Mouse (Mus musculus): Measurements from ENCODE around the gene Olfr577. TPM values are rescaled to one million over a fixed set of nuclear protein-coding genes. Genes with fewer than 3 reads are reported as not detected.

Gene Olfr577
- total RNA-seq (2021): not detected
- long read RNA-seq, experiment 1: 0 reads
- long read RNA-seq, experiment 2: 0 reads

DNA sequence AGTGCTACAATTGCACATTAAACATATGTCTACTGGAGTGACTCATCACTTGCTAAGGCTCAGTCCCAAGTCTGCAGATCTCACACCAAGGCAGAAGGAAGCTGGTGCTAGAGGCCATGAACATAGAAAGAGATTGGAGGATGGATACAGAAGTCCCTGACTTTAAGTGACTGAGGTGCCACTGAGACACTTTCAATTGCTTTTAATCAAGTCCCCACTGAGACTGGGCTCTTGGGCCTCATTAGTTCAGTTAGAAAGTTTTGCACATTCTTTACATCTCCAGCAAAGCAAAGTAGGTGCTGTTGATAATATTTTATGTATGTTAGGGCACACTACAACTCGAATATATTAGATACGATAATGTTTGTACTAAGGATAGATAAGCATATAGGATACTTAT is at the start of gene Olfr577:
Gene Olfr577, minus strand, starts transcription at position 101 of the 400 bp plus-strand sequence.
- DNase-seq (ENCODE audit: low spot score in 2 of 2): no peak

DNA sequence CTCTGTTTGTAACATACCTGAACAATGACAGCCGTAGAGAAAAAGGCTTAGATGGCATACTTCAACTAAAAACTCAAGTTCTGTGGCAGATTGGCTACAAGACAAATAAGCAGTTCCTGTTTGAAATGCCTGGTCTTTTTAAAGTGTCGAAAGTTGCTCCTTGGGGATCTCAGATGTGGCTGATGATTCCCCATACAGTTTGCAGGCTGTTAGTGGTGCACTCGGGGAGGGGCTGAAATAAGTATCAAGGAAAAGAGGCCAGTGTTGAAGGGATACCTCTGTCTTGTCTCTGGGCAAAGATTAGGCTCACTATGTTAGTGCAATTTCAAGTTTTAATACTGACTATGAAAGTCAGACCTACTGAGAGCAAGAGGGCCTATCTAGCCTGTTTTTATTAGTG is 13.5 kb upstream of the Olfr577 start, which contains the start of gene Olfr578:
Gene Olfr578, minus strand, starts transcription at position 101 of the 400 bp plus-strand sequence.
- no peak for DNase-seq (ENCODE audit: low spot score in 2 of 2)

DNA sequence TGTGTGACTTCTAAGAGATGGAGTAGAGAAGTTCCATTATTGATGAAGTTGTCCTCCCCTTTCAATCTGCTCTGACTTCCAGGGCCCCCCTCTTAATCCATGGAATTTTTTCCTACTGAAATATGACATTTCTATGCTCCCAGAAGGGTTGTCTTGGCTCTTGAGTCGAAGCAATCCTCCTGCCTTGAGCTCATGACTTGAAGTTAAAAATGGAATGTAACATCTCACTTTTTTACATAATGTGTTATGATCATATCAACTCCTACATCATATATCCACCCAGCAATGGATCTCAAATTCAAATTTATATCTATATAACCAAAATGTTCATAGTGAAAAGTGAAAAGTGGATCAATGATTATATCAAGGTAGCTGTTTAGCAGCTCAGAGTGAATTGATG is 1.3 kb downstream of the Olfr577 start:
- DNase-seq (ENCODE audit: low spot score in 2 of 2): no peak

- no peak for DNase-seq (ENCODE audit: low spot score in 2 of 2)
Measured at GRCm38 (mm10) chr7:102962360-102962759, 13.4 kb downstream of the Olfr577 start, which contains the start of gene Olfr576. Gene Olfr576, plus strand, starts transcription at chr7:102962660.

- DNase-seq (ENCODE audit: low spot score in 2 of 2): no peak
Measured at GRCm38 (mm10) chr7:102958593-102958992, 17.1 kb downstream of the Olfr577 start, which contains the start of gene Olfr575. Gene Olfr575, minus strand, starts transcription at chr7:102958775.

DNA sequence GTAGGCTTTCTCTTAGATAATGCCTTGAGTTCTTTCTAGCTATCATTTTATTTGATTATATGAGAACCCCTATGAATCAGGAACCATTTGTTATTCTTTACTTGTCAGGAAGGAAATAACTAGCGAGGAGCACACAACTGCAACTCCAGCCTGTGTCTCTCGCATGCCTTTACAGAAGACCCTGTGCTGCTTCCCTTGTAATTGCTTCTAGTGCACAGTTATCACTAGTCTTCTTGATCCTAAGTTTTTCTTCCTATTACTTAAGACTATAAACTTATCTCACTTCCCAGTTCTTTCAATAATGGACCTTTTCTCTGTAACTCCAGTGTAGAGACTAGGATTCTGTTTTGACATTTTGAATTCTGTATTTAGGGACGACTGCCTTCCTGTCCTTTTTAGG is 17.6 kb downstream of the Olfr577 start:
- no peak for DNase-seq (ENCODE audit: low spot score in 2 of 2)

DNA sequence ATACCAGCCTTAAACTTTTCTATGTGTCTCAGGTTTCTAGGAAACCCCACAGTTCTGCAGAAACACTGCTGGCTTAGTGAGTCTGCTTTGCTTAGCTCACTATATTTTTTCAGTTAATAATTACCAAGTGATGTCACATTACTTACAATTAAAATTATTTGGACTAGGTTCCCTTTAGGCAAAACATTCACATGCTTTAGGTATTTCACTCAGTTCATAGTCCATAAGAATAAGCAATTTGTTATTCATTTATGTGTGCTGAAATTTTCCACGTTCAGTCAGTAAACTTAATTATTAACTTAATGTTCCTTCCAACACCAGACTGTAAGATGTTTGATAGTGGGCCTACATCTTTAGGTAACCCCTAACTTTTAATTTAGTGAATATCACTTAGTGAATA is 25.0 kb downstream of the Olfr577 start:
- DNase-seq (ENCODE audit: low spot score in 2 of 2): no peak

DNA sequence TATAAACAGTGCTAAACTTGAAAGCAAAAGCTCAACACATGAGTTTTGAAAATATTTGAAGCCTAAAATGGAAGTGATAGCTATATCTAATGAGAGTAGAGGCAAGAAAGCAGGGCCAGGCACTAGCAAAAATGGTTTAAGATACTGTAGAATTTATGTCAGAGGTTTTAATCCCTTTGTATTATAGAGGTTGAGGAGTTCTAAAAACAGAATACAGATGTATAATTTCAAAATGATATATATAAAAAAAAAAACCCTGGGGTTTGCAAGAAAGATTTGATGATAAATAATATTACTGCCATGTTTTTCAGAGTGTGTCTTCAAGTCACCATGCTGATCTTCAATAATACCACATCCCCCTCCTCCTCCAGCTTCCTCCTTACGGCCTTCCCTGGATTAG is 27.6 kb downstream of the Olfr577 start, which contains the start of gene Olfr574:
Gene Olfr574, plus strand, starts transcription at position 301 of the 400 bp plus-strand sequence.
- no peak for DNase-seq (ENCODE audit: low spot score in 2 of 2)

GRCm38 (mm10) chr7:102943417-102943816 is 32.3 kb downstream of the Olfr577 start:
- no peak for DNase-seq (ENCODE audit: low spot score in 2 of 2)

GRCm38 (mm10) chr7:102942475-102942874 is 33.3 kb downstream of the Olfr577 start, which contains the start of gene Olfr573-ps1:
Gene Olfr573-ps1, minus strand, starts transcription at chr7:102942575.
- DNase-seq (ENCODE audit: low spot score in 2 of 2): no peak

GRCm38 (mm10) chr7:102927105-102927504 is 48.6 kb downstream of the Olfr577 start:
- no peak for DNase-seq (ENCODE audit: low spot score in 2 of 2)

DNA sequence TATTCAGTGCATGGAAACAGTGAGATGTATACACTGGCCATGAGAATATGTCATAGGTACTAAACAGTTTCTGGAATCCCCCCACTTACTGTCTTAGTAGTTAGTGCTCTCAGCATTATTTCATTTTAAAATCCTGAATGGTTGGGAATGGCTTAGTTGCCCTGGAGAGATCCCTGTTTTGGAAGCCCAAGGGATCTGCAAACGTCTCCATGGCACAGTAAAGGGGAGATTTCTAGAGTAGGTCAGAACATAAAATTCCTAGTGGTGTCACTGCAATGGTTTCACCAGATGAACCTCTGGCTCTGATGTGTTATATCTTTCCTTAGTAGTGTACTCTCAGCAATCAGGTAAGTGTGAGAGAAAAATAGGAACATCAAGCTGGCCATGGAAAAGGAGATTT is 51.6 kb downstream of the Olfr577 start, which contains the start of gene Olfr572:
Gene Olfr572, plus strand, starts transcription at position 301 of the 400 bp plus-strand sequence.
- DNase-seq (ENCODE audit: low spot score in 2 of 2): no peak

Other genes with a start within 250 kb of the Olfr577 start
- gene Olfr559, start 248.5 kb downstream of the Olfr577 start, total RNA-seq (2021): not detected
- not detected for gene Olfr560, start 216.6 kb downstream of the Olfr577 start, total RNA-seq (2021)
- under 1 TPM in 1 of 2 experiments, not detected in 1; 0.22 TPM for gene Olfr78, start 216.5 kb downstream of the Olfr577 start, total RNA-seq (2021)
- gene Olfr561, start 204.7 kb downstream of the Olfr577 start, total RNA-seq (2021): not detected
- not detected for gene Olfr564, start 172.5 kb downstream of the Olfr577 start, total RNA-seq (2021)
- gene Olfr566, start 117.2 kb downstream of the Olfr577 start, total RNA-seq (2021): not detected
- not detected for gene Olfr568, start 98.8 kb downstream of the Olfr577 start, total RNA-seq (2021)
- not detected for gene Olfr569, start 85.1 kb downstream of the Olfr577 start, total RNA-seq (2021)
- gene Olfr570, start 81.4 kb downstream of the Olfr577 start, total RNA-seq (2021): not detected
- gene Olfr571, start 58.4 kb downstream of the Olfr577 start, total RNA-seq (2021): not detected
- not detected for gene Olfr572, start 51.5 kb downstream of the Olfr577 start, total RNA-seq (2021)
- gene Olfr573-ps1, start 33.4 kb downstream of the Olfr577 start, total RNA-seq (2021): not detected
- under 1 TPM in 1 of 2 experiments, not detected in 1; 0.38 TPM for gene Olfr574, start 27.5 kb downstream of the Olfr577 start, total RNA-seq (2021)
- gene Olfr575, start 17.2 kb downstream of the Olfr577 start, total RNA-seq (2021): not detected
- gene Olfr576, start 13.3 kb downstream of the Olfr577 start, total RNA-seq (2021): not detected
- not detected for gene Olfr578, start 13.4 kb upstream of the Olfr577 start, total RNA-seq (2021)
- gene Olfr582, start 62.1 kb upstream of the Olfr577 start, total RNA-seq (2021): not detected
- not detected for gene Olfr583, start 75.4 kb upstream of the Olfr577 start, total RNA-seq (2021)
- gene Olfr584, start 105.9 kb upstream of the Olfr577 start, total RNA-seq (2021): not detected
- not detected for gene Olfr585, start 121.8 kb upstream of the Olfr577 start, total RNA-seq (2021)
- not detected for gene Olfr586, start 149.7 kb upstream of the Olfr577 start, total RNA-seq (2021)
- not detected for gene Olfr588-ps1, start 164.9 kb upstream of the Olfr577 start, total RNA-seq (2021)
- not detected for gene Olfr589, start 180.4 kb upstream of the Olfr577 start, total RNA-seq (2021)
- gene Olfr591, start 202.4 kb upstream of the Olfr577 start, total RNA-seq (2021): not detected
- not detected for gene Olfr592, start 208.9 kb upstream of the Olfr577 start, total RNA-seq (2021)
- gene Olfr593, start 235.9 kb upstream of the Olfr577 start, total RNA-seq (2021): not detected
- not detected for gene Olfr594, start 241.1 kb upstream of the Olfr577 start, total RNA-seq (2021)